Mouse (Mus musculus) testis, adult 2 months (tissue): ENCODE results near the gene Col1a2.

Experiments used
- CTCF ChIP-seq: fragments of 200-500 bp; IDR thresholded peaks from 2 replicates; pipeline ENCODE4 v1.5.1; 2012; ENCODE audit warnings: low read depth, mild to moderate bottlenecking, inconsistent platforms, low read length, moderate library complexity; ENCODE audit not compliant: control insufficient read depth, insufficient read depth, insufficient replicate concordance
- POLR2A ChIP-seq: fragments of 200-500 bp; IDR thresholded peaks from 2 replicates; pipeline ENCODE4 v1.6.1; 2012; ENCODE audit warnings: low read depth, mild to moderate bottlenecking, inconsistent platforms, low read length, moderate library complexity; ENCODE audit not compliant: control insufficient read depth

- TF ChIP-seq CTCF (no peak), POLR2A (no peak)
Measured at GRCm38 (mm10) chr6:4590089-4590488, 85.5 kb downstream of the Col1a2 start.
